Mouse (Mus musculus) adrenal gland, postnatal 25 days (tissue): ENCODE results near the gene Ghrh. TPM values are rescaled to one million over a fixed set of nuclear protein-coding genes. Genes with fewer than 3 reads are reported as not detected.
A peak's percentile ranks its signal among the peaks of the same experiment; 100 is the strongest.

Experiments
- DNase-seq: peaks from one replicate; pipeline ENCODE4 v3.0.0; 2021; ENCODE audit warnings: mixed read lengths
- total RNA-seq: library from RNA; stranded (reverse); gene quantifications from 2 replicates; pipeline ENCODE4 v1.2.3, GENCODE M21; 2021

Ghrh gene
- total RNA-seq, 1 experiment from 2014 or later, result not detected

- no peak for DNase-seq
Observed at GRCm38 (mm10) chr2:157307715-157308265, 39.5 kb downstream of the Ghrh start.

- no peak for DNase-seq
Observed at GRCm38 (mm10) chr2:157306091-157307032, 40.9 kb downstream of the Ghrh start.

GRCm38 (mm10) chr2:157303096-157303495 is 44.2 kb downstream of the Ghrh start:
- DNase-seq, result no peak

GRCm38 (mm10) chr2:157300051-157300450 is 47.3 kb downstream of the Ghrh start:
- no peak for DNase-seq

- no peak for DNase-seq
Observed at GRCm38 (mm10) chr2:157296105-157296689, 51.1 kb downstream of the Ghrh start.

GRCm38 (mm10) chr2:157292093-157292492 is 55.2 kb downstream of the Ghrh start:
- DNase-seq, result peak; percentile 73

- no peak for DNase-seq
Observed at GRCm38 (mm10) chr2:157288996-157289395, 58.3 kb downstream of the Ghrh start.

- no peak for DNase-seq
Observed at GRCm38 (mm10) chr2:157287542-157287941, 59.8 kb downstream of the Ghrh start.

GRCm38 (mm10) chr2:157283321-157283720 is 64.0 kb downstream of the Ghrh start:
- DNase-seq, result no peak

Other genes starting within 250 kb of the Ghrh start
- 18.0 and 26.1 TPM in 2 replicates for gene Samhd1, start 212.2 kb downstream of the Ghrh start, total RNA-seq
- 8.8 and 9.0 TPM in 2 replicates for gene Rbl1, start 143.0 kb downstream of the Ghrh start, total RNA-seq
- gene Rpn2, start 68.5 kb downstream of the Ghrh start, total RNA-seq, result 246 and 263 TPM in 2 replicates
- gene Mroh8, start 68.0 kb downstream of the Ghrh start, total RNA-seq, result 0.46 and 0.57 TPM in 2 replicates
- gene Manbal, start 20.1 kb upstream of the Ghrh start, total RNA-seq, result 32.3 and 34.6 TPM in 2 replicates
- gene Src, start 70.9 kb upstream of the Ghrh start, total RNA-seq, result 18.1 and 19.4 TPM in 2 replicates
- gene Nnat, start 212.6 kb upstream of the Ghrh start, total RNA-seq, result 71.3 and 91.2 TPM in 2 replicates
- 61.5 and 82.8 TPM in 2 replicates for gene Blcap, start 223.8 kb upstream of the Ghrh start, total RNA-seq